Mouse (Mus musculus) C2C12 (cell line): ENCODE results near the gene Best2. TPM values are rescaled to one million over a fixed set of nuclear protein-coding genes. Genes with fewer than 3 reads are reported as not detected.

ENCODE experiments used
- H3K27me3 ChIP-seq: one replicate; pipeline ENCODE4 v1.6.1; 2011; ENCODE audit not compliant: control insufficient read depth, insufficient read depth, insufficient read length
- H3K36me3 ChIP-seq: one replicate; pipeline ENCODE4 v1.6.1; 2011; ENCODE audit not compliant: control insufficient read depth, insufficient read depth
- H3K4me3 ChIP-seq: one replicate; pipeline ENCODE4 v1.5.1; 2011; ENCODE audit warnings: mild to moderate bottlenecking, control low read depth; ENCODE audit not compliant: poor library complexity, insufficient read depth, severe bottlenecking
- H3K79me2 ChIP-seq: one replicate; pipeline ENCODE4 v1.6.1; 2011; ENCODE audit not compliant: control insufficient read depth, insufficient read depth
- H3K79me3 ChIP-seq: one replicate; pipeline ENCODE4 v1.6.1; 2011; ENCODE audit warnings: low read depth, control low read depth
- H3ac ChIP-seq: one replicate; pipeline ENCODE3; 2011; ENCODE audit warnings: low read depth; ENCODE audit not compliant: control insufficient read depth, insufficient read length
- CEBPB ChIP-seq: IDR thresholded peaks from one replicate; pipeline ENCODE4 v1.6.1; 2011; ENCODE audit warnings: low read depth, mild to moderate bottlenecking, control low read depth, moderate library complexity
- CTCF ChIP-seq: IDR thresholded peaks from one replicate; pipeline ENCODE4 v1.5.1; 2011; ENCODE audit not compliant: control insufficient read depth, insufficient read depth, insufficient read length
- FOSL1 ChIP-seq: IDR thresholded peaks from one replicate; pipeline ENCODE4 v1.8.0; 2011; ENCODE audit warnings: mild to moderate bottlenecking, low read length; ENCODE audit not compliant: poor library complexity, insufficient read depth, severe bottlenecking
- MAX ChIP-seq: IDR thresholded peaks from one replicate; pipeline ENCODE4 v1.6.1; 2011; ENCODE audit warnings: mild to moderate bottlenecking, control low read depth
- MYOD1 ChIP-seq: IDR thresholded peaks from one replicate; pipeline ENCODE4 v1.6.1; 2011; ENCODE audit warnings: low read depth; ENCODE audit not compliant: control insufficient read depth, insufficient read length
- MYOG ChIP-seq: IDR thresholded peaks from one replicate; pipeline ENCODE4 v1.6.1; 2011; ENCODE audit not compliant: control insufficient read depth, insufficient read length; ENCODE audit errors: extremely low read depth
- USF1 ChIP-seq: IDR thresholded peaks from one replicate; pipeline ENCODE4 v1.6.1; 2011; ENCODE audit warnings: low read depth, mild to moderate bottlenecking, control low read depth, moderate library complexity
- polyA plus RNA-seq: library from polyadenylated mRNA; unstranded; fragments of >200 nt; fragmentation: generic; extraction: Trizol; gene quantifications from one replicate; pipeline ENCODE4 v1.2.1, GENCODE M21; 2012; ENCODE audit warnings: missing spikeins

Gene Best2
- polyA plus RNA-seq, 1 experiment: 0.04 TPM

- no peak overlapping the region for H3ac ChIP-seq
- peaks cover 80% of the 10 kb centered on the region for H3K79me2 ChIP-seq
- H3K4me3 ChIP-seq: no peak overlapping the region
- TF ChIP-seq CTCF (no peak), USF1 (no peak), MYOG (no peak), CEBPB (no peak), MAX (no peak), MYOD1 (no peak), FOSL1 (no peak)
- no peaks in the 10 kb centered on the region for H3K27me3 ChIP-seq
- H3K36me3 ChIP-seq: peaks cover 50% of the 10 kb centered on the region
- H3K79me3 ChIP-seq: peaks cover 54% of the 10 kb centered on the region
Observed at GRCm38 (mm10) chr8:85033867-85034266, 19.5 kb upstream of the Best2 start.

DNA sequence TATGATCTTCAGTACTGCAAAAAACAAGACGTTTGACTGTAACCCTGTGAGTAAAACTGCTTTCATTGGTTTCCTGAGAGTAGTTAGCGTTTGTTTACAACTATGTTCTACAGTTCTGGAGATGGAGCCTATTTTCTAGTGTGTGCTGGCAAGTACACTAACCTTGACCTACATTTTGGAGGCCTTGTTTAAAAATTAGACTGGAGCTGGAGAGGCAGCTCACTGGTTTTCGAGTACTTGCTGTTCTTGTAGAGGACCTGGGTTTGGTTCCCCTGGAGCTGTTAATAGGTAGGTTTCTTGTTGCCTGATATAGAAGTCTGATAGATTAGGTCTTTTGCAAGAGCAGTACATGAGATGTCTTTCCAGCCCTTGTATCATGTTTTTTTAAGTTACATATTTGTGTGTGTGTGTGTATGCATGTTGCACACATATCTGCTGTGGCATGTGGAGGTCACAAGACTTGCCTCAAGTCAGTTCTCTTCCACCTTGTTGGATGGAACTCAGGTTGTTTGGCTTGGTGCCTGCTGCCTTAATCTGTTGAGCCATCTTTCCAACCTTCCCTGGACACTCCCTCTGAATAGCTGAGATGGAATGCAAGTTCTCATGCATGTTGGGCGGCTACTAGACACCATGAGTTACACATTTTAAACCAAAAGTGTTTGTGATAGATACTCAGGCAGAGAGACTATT is 18.4 kb upstream of the Best2 start:
- Histone ChIP-seq H3K79me3 (peaks cover 54% of the 10 kb centered on the region), H3K79me2 (peaks cover 80% of the 10 kb centered on the region), H3K4me3 (no peak overlapping the region), H3K27me3 (no peaks in the 10 kb centered on the region), H3K36me3 (peaks cover 52% of the 10 kb centered on the region), H3ac (no peak overlapping the region)
- no peak for TF ChIP-seq CTCF
- TF ChIP-seq FOSL1: no peak
- TF ChIP-seq MYOG: no peak
- TF ChIP-seq MYOD1: no peak
- no peak for TF ChIP-seq CEBPB
- no peak for TF ChIP-seq MAX
- no peak for TF ChIP-seq USF1

DNA sequence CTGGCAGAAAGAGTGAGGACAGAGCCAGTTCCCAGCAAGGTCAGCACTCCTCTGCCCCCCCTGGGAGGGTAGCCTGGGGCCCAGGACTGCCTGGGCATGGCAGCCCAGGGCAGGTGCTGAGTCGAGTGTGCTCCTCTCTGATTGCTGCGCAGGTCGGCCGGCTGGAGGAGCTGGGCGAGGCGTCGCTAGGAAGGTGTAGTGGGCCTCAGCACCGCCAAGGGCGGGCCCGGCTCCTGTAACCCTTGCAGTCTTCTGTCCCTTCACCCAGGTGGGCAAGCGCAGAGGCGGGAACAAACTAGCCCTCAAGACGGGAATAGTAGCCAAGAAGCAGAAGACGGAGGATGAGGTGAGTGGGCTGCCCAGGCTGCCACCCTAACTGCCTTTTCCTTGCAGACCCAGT is 14.9 kb upstream of the Best2 start:
- TF ChIP-seq MYOD1 (no peak), CEBPB (no peak), FOSL1 (no peak), MYOG (no peak), CTCF (no peak), USF1 (no peak), MAX (no peak)
- H3K4me3 ChIP-seq: no peak overlapping the region
- H3K27me3 ChIP-seq: no peaks in the 10 kb centered on the region
- H3K79me2 ChIP-seq: peaks cover 81% of the 10 kb centered on the region
- peaks cover 64% of the 10 kb centered on the region for H3K79me3 ChIP-seq
- no peak overlapping the region for H3ac ChIP-seq
- peaks cover 52% of the 10 kb centered on the region for H3K36me3 ChIP-seq

- no peaks in the 10 kb centered on the region for H3K27me3 ChIP-seq
- peak overlapping the region; percentile 37 for H3ac ChIP-seq
- peak overlapping the region; percentile 98 for H3K4me3 ChIP-seq
- peaks cover 45% of the 10 kb centered on the region for H3K36me3 ChIP-seq
- H3K79me2 ChIP-seq: peaks cover 85% of the 10 kb centered on the region
- H3K79me3 ChIP-seq: peaks cover 67% of the 10 kb centered on the region
- TF ChIP-seq MYOG: no peak
- TF ChIP-seq CTCF: no peak
- no peak for TF ChIP-seq FOSL1
- TF ChIP-seq CEBPB: no peak
Observed at GRCm38 (mm10) chr8:85027922-85028321, 13.6 kb upstream of the Best2 start.

- TF ChIP-seq CEBPB (no peak), MYOG (no peak), FOSL1 (no peak), MAX (no peak)
- Histone ChIP-seq H3K79me3 (peaks cover 67% of the 10 kb centered on the region), H3K27me3 (no peaks in the 10 kb centered on the region), H3ac (peak overlapping the region; percentile 84), H3K4me3 (peak overlapping the region; percentile 98), H3K79me2 (peaks cover 85% of the 10 kb centered on the region), H3K36me3 (peaks cover 44% of the 10 kb centered on the region)
Observed at GRCm38 (mm10) chr8:85027516-85027855, 13.2 kb upstream of the Best2 start.
